Mouse (Mus musculus) liver, adult 2 months (tissue): ENCODE measurements around the gene H2-Oa. TPM values are rescaled to one million over a fixed set of nuclear protein-coding genes. Genes with fewer than 3 reads are reported as not detected.
A peak's percentile ranks its signal among the peaks of the same experiment; 100 is the strongest.

ENCODE experiments used
- DNase-seq: peaks from one replicate; pipeline ENCODE4 v3.0.0-alpha.2; 2011; ENCODE audit warnings: low read depth, low spot score; ENCODE audit errors: extremely low read depth
- H3K27ac ChIP-seq: fragments of 200-500 bp; replicated peaks from 2 replicates; pipeline ENCODE4 v1.5.1; 2012; ENCODE audit warnings: low read depth, mild to moderate bottlenecking, control low read depth, inconsistent platforms, low read length; ENCODE audit not compliant: insufficient read depth
- H3K27me3 ChIP-seq: fragments of 200-500 bp; 2 replicates; pipeline ENCODE4 v1.6.1; 2012; ENCODE audit warnings: mild to moderate bottlenecking, moderate library complexity, low read length, inconsistent platforms; ENCODE audit not compliant: control insufficient read depth, insufficient read depth
- H3K36me3 ChIP-seq: fragments of 200-500 bp; 2 replicates; pipeline ENCODE4 v1.6.1; 2012; ENCODE audit warnings: low read length, inconsistent platforms; ENCODE audit not compliant: control insufficient read depth, insufficient read depth
- H3K4me1 ChIP-seq: fragments of 200-500 bp; 2 replicates; pipeline ENCODE4 v1.6.1; 2011; ENCODE audit warnings: low read length; ENCODE audit not compliant: control insufficient read depth, insufficient read depth
- H3K4me3 ChIP-seq: fragments of 200-500 bp; 2 replicates; pipeline ENCODE4 v1.5.1; 2011; ENCODE audit warnings: low read depth, mild to moderate bottlenecking, control low read depth, low read length, moderate library complexity; ENCODE audit not compliant: insufficient read depth
- H3K79me2 ChIP-seq: fragments of 200-500 bp; 2 replicates; pipeline ENCODE4 v1.6.1; 2012; ENCODE audit warnings: inconsistent platforms, mild to moderate bottlenecking, low read length, moderate library complexity; ENCODE audit not compliant: control insufficient read depth, insufficient read depth
- H3K9ac ChIP-seq: fragments of 200-500 bp; 2 replicates; pipeline ENCODE4 v1.6.1; 2012; ENCODE audit warnings: low read depth, mild to moderate bottlenecking, control low read depth, inconsistent platforms, low read length
- CTCF ChIP-seq: fragments of 200-500 bp; IDR thresholded peaks from 2 replicates; pipeline ENCODE4 v1.5.1; 2011; ENCODE audit warnings: low read depth, low read length, control low read depth
- POLR2A ChIP-seq: fragments of 200-500 bp; IDR thresholded peaks from 2 replicates; pipeline ENCODE4 v1.6.1; 2011; ENCODE audit warnings: low read length, control low read depth; ENCODE audit not compliant: insufficient read depth; ENCODE audit errors: extremely low read depth
- WGBS: fragments of 180-500 bp; shearing (Covaris S2); methylation state at CpG from one replicate; pipeline ENCODE4 v1.1.7; 2018; 5-methylcytosine and 5-hydroxymethylcytosine counted together
- polyA plus RNA-seq: library from polyadenylated mRNA; depleted of rRNA; stranded (reverse); fragments of >200 nt; gene quantifications from 2 replicates; pipeline ENCODE4 v1.2.3, GENCODE M21; 2012
- total RNA-seq: library from RNA; depleted of rRNA; stranded (reverse); fragments of >200 nt; gene quantifications from 2 replicates; pipeline ENCODE4 v1.2.3, GENCODE M21; 2014

The H2-Oa gene
- total and polyA plus RNA-seq, 2 experiments: 0.28 to 1.4 TPM

GRCm38 (mm10) chr17:34118873-34119248 is 26.7 kb downstream of the H2-Oa start:
- H3K36me3 ChIP-seq: peaks cover 43% of the 10 kb centered on the region
- H3K27me3 ChIP-seq: no peaks in the 10 kb centered on the region
- H3K27ac ChIP-seq: peak overlapping the region; percentile 37
- no peak for DNase-seq
- WGBS: under 1% methylated on average over 38 of the region's 38 CpGs
- TF ChIP-seq CTCF (0 out of 2 replicates have a peak, but pooled peaks have one; percentile 5), POLR2A (no peak)
- H3K4me1 ChIP-seq: peaks cover 17% of the 10 kb centered on the region
- peak overlapping the region; percentile 95 for H3K4me3 ChIP-seq
- H3K9ac ChIP-seq: peak overlapping the region; percentile 97
- H3K79me2 ChIP-seq: peaks cover 26% of the 10 kb centered on the region

DNA sequence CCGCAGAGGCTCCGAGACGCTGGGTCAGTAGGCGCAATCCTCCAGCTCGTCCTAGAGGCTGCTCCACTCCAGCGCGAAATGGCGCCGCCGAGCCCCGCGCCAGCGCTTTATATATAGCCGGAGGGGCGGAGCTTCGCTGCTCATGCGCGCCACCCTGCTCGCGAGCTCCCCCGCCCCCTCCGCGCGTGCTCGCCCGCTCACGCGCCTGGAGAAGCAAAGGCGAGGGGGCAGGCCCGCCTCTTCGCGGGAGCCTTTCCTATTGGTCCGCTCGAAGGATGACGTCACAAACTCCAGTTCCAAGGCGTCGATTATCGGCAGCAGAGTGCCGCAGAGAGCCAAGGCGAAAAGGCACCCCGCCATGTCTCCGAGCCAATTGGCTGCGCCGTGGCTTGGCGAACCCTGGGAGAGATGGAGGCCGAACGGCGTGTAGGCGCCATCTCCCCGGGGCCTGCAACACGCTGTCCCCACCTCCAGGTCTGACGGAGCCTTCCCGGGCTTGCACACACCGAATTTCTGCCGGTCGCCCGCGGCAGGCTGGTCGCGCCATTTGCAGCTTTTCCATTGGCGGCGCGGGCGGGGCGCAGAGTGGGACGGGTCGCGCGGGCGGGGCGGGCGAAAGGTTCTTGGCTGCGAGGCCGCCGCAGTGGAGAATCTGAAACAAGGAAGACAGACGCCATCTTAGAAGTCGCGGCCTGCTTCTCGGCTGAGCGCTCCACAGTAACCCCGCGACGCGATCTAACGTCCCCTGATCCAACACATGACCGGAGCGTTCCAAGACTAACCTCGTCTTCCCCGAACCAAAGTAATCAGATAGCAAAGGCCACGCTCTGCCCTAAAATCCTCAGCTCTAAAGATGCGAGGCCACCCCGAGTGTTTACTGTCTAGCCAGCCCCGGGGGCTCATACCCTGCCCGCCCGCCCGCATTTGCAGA is 27.4 kb downstream of the H2-Oa start, which contains the start of gene H2-DMa:
Gene H2-DMa (plus strand): TSS at position 293 of the 931 bp plus-strand sequence.
- Histone ChIP-seq H3K36me3 (peaks cover 36% of the 10 kb centered on the region), H3K4me3 (peak within 1 kb of the TSS; percentile 95), H3K27ac (peak within 1 kb of the TSS; percentile 99), H3K79me2 (peaks cover 26% of the 10 kb centered on the region), H3K4me1 (peaks cover 17% of the 10 kb centered on the region), H3K9ac (peak within 1 kb of the TSS; percentile 97), H3K27me3 (no peaks in the 10 kb centered on the region)
- TF ChIP-seq CTCF (no peak), POLR2A (peak; percentile 100)
- DNase-seq: peak; percentile 94
- under 1% methylated on average over 96 of the region's 96 CpGs for WGBS

DNA sequence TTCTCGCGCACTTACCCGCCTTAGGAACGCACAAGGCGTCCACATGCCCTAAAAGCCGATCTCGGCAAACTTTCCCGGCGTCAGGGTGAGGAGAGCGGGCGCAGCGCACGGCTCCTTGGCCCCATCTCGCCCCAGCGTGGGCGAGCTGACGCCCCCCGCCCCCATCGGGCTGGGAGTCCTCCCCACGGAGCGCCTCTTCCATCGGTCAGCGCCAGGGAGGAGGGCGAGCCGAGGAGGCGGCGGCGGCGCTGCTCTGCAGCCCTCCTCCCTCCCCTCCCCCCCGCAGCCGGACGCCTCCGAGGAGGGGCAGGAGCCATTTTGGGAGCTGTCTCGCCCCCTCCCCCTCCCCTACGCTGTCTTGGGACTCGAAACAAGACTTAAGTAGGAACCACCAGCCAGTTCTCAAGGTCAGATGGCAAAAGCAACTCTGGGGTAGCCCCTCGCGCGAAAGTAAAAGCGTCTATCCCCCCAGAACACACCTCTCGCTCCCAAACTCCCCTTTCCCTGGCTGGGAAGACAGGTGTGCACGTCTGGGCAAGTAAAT is 28.1 kb downstream of the H2-Oa start:
- Histone ChIP-seq H3K27me3 (no peaks in the 10 kb centered on the region), H3K36me3 (peaks cover 29% of the 10 kb centered on the region), H3K4me3 (peak overlapping the region; percentile 90), H3K79me2 (peaks cover 26% of the 10 kb centered on the region), H3K27ac (peak overlapping the region; percentile 99), H3K4me1 (peaks cover 14% of the 10 kb centered on the region), H3K9ac (peak overlapping the region; percentile 95)
- peak; percentile 61 for DNase-seq
- WGBS: under 1% methylated on average over 40 of the region's 42 CpGs
- TF ChIP-seq POLR2A (0 out of 2 replicates have a peak, but pooled peaks have one; percentile 8), CTCF (no peak)

- H3K4me1 ChIP-seq: peaks cover 9% of the 10 kb centered on the region
- peak overlapping the region; percentile 95 for H3K9ac ChIP-seq
- peak overlapping the region; percentile 99 for H3K27ac ChIP-seq
- H3K36me3 ChIP-seq: peaks cover 23% of the 10 kb centered on the region
- H3K4me3 ChIP-seq: peak overlapping the region; percentile 90
- H3K27me3 ChIP-seq: no peaks in the 10 kb centered on the region
- no peak for DNase-seq
- TF ChIP-seq CTCF (no peak), POLR2A (no peak)
- WGBS: 1% methylated on average over 31 of the region's 31 CpGs
- H3K79me2 ChIP-seq: peaks cover 26% of the 10 kb centered on the region
Measured at GRCm38 (mm10) chr17:34120814-34121171, 28.7 kb downstream of the H2-Oa start.

GRCm38 (mm10) chr17:34121172-34121878 is 29.2 kb downstream of the H2-Oa start:
- TF ChIP-seq POLR2A (no peak; the same call in 1 of the 2 replicates), CTCF (no peak)
- H3K79me2 ChIP-seq: peaks cover 26% of the 10 kb centered on the region
- H3K9ac ChIP-seq: peak overlapping the region; percentile 95
- H3K27me3 ChIP-seq: no peaks in the 10 kb centered on the region
- under 1% methylated on average over 35 of the region's 35 CpGs for WGBS
- DNase-seq: peak; percentile 69
- H3K4me3 ChIP-seq: peak overlapping the region; percentile 90
- H3K27ac ChIP-seq: peak overlapping the region; percentile 95
- peaks cover 19% of the 10 kb centered on the region for H3K36me3 ChIP-seq
- peaks cover 9% of the 10 kb centered on the region for H3K4me1 ChIP-seq
